Mouse (Mus musculus): ENCODE results near the gene Rab5if.
A peak's percentile ranks its signal among the peaks of the same experiment; 100 is the strongest.
"Not testable (repeated sequence)": the region's sequence is repeated elsewhere in the genome, so short reads cannot be mapped to it uniquely, and the experiment has no call there.

The Rab5if gene

DNA sequence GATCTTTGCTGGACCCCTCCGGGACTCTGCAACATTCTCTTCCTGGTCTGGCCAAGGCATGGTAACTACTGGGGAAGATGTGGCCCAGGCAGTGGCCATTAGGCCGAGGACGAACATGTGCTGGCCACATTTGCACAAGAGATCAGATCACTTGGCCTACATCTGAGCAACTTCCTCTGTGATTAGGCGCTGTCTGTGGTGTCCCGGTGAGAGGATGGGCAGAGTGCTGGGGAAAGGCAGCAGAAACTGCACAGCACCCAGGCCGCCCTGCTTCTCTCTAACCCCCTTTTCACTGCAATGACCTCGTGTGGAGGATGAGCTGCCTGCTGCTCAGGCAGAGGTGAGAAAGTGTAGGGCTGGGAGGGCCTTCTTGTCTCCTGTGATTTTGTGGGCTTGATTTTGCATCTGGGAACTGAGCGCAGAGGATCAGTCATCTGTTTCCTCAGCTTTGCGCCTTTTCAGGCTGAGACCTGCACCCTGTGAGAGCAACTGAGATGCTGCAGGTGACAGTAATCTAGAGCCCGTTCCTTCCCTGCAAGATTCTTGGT, 23.2 kb downstream of the Rab5if start:
- DNase-seq (ENCODE audit: extremely low spot score, low spot score) = no peak

GRCm38 (mm10) chr2:156887017-156887416, 24.1 kb downstream of the Rab5if start, which contains the start of gene Sla2:
TSS of gene Sla2 (minus strand) at chr2:156887192.
- no peak for DNase-seq (ENCODE audit: extremely low spot score, low spot score)

DNA sequence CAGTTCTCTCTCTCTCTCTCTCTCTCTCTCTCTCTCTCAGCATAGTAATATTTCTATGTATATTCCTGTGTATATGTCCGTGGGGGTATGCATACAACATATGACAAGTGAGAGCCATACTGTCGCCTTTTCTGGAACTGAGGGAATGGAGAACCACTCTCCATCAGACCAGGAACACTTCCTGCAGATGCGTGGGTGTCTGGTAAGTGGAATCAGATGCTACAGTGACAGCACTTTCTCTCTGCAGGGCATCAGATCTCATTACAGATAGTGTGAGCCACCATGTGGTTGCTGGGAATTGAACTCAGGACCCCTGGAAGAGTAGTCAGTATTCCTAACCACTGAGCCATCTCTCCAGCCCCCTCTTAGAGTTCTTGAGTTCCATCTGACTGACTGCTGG, 25.6 kb downstream of the Rab5if start:
- no peak for DNase-seq (ENCODE audit: extremely low spot score, low spot score)

DNA sequence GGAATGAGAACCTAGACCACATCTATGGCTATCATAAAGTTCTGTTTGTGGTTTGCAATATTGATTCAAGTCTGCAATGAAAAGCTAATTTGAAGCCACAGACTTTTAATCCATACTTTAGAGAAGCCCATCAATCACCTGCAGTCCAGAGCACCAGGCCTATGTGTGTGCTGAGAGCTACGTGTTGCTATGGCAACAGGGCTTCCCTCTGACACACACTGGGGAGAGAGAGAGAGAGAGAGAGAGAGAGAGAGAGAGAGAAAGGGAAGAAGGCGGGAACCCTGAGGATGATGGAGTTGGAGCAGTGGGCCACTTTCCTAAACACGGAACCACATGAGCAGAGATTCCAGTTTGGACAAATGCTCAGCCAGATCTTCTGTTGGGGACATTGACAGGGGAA, 29.3 kb downstream of the Rab5if start:
- no peak for DNase-seq (ENCODE audit: extremely low spot score, low spot score)

DNA sequence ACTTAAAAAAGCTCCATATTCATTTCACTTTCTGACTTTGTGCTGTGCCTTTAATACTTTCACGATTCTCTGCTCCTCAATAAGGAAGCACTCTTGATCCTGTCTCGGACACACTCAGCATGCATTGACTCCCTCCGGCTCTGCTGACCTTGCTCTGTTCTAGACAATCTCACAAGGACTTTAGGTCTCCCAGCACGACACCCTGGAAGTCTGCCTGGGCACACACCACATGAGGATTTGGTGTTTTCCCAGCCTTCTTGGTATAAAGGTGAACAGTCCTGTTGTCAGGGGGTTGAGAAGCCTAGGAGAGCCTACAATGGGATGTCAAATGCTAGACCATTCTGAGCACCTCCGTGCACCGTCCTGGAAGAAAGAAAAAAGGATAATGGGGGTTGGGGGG, 29.9 kb downstream of the Rab5if start:
- DNase-seq (ENCODE audit: extremely low spot score, low spot score) = no peak

- DNase-seq (ENCODE audit: extremely low spot score, low spot score) = no peak
These were observed 31.8 kb downstream of the Rab5if start for GRCm38 (mm10) chr2:156894496-156895265.

- no peak for DNase-seq (ENCODE audit: extremely low spot score, low spot score)
These were observed 33.5 kb downstream of the Rab5if start for GRCm38 (mm10) chr2:156896384-156896914.

- DNase-seq (ENCODE audit: extremely low spot score, low spot score) = no peak
These were observed 34.1 kb downstream of the Rab5if start for GRCm38 (mm10) chr2:156897034-156897433.

DNA sequence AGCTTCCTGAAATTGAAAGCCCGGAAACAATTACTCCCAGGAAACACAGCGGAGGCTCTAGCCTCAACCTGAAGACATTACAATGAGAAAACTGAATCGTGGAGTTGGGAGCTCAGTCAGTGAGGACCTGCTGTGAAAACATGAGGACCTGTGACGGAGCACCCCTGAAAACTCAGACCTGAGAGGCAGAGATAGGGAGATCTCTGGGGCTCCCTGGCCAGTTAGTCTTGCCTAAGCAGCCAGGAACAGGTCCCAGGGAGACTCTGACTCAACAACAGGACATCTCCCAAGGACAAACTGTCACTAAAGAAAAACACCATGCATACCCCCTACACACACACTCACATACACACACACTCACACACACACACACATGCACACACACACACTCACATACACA, 35.4 kb downstream of the Rab5if start:
- DNase-seq (ENCODE audit: extremely low spot score, low spot score) = no peak

GRCm38 (mm10) chr2:156899184-156899583, 36.3 kb downstream of the Rab5if start:
- no peak for DNase-seq (ENCODE audit: extremely low spot score, low spot score)

GRCm38 (mm10) chr2:156901344-156901743, 38.4 kb downstream of the Rab5if start:
- no peak for DNase-seq (ENCODE audit: extremely low spot score, low spot score)

GRCm38 (mm10) chr2:156901883-156902282, 39.0 kb downstream of the Rab5if start:
- no peak for DNase-seq (ENCODE audit: extremely low spot score, low spot score)

DNA sequence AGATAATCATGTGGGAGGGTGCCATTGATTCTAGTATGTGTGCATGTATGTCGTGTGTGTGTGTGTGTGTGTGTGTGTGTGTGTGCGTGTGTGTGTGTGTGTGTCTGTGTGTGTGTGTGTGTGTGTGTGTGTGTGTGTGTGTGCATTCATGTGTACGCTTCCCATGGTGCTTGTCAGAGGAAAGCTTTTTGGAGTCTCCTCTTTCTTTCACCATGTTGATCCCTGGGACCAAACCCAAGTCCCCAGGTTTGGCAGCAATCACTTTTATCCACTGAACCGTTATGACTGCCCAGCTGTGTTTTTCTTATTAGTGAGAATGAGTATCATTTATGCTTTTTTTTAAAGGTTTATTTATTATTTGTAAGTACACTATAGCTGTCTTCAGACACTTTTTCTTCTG, 39.5 kb downstream of the Rab5if start:
- not testable (repeated sequence) for DNase-seq (ENCODE audit: extremely low spot score, low spot score)

DNA sequence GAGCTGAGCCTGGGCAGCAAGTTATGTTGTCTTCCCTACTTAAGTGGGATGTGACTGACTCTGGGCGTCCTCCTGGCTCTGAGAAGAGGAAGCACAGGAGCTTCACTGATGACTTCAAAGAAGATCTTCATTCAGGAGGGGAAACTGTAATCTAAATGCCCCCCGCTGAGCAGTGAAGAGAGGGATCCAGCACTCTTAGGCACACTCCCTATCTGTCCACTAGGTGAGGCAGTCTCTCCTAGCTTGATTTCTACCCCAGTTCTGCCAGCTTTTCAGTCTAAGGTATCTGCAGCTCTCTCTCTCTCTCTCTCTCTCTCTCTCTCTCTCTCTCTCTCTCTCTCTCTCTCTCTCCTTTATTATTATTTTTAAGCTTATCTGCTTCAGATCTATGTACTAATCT, 40.4 kb downstream of the Rab5if start:
- DNase-seq (ENCODE audit: extremely low spot score, low spot score) = no peak

DNA sequence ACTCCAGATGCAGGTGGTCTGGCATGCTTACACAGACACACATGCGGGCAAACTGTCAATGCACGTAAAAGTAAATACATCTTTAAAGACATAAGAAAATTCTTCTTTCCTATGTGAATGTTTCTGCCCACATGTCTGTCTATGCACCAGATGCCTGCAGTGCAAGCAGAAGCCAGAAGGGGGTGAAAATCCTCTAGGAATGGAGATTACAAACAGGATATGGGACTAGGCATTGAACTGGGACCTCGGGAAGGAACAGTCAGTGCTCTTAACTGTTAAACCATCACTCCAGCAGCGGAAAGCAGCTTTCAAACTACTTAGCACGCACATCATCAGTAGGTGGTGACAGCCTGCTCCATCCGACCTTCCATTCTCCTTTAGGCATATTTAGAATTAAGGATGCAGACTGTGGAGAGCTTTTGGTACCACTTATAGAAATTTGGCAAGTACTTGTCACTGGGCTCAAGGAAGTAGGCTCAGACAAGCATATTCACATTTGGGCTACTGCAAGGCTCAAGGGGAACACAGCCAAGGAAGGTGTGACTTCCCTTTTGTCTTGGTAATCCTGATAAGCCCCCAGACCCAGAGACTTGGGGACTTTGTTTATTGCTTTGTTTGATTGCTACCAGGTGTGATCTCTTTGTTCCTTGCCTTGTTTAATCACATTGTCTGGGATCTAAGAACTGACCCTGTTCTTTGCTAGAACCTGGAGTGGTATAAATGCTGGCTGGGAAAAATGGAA, 42.2 kb downstream of the Rab5if start:
- peak; percentile 47 for DNase-seq (ENCODE audit: extremely low spot score, low spot score)

GRCm38 (mm10) chr2:156905931-156906330, 43.0 kb downstream of the Rab5if start:
- DNase-seq (ENCODE audit: extremely low spot score, low spot score) = not testable (repeated sequence)

GRCm38 (mm10) chr2:156913191-156913590, 50.3 kb downstream of the Rab5if start:
- DNase-seq (ENCODE audit: extremely low spot score, low spot score) = no peak

GRCm38 (mm10) chr2:156915559-156915958, 52.6 kb downstream of the Rab5if start:
- no peak for DNase-seq (ENCODE audit: extremely low spot score, low spot score)

DNA sequence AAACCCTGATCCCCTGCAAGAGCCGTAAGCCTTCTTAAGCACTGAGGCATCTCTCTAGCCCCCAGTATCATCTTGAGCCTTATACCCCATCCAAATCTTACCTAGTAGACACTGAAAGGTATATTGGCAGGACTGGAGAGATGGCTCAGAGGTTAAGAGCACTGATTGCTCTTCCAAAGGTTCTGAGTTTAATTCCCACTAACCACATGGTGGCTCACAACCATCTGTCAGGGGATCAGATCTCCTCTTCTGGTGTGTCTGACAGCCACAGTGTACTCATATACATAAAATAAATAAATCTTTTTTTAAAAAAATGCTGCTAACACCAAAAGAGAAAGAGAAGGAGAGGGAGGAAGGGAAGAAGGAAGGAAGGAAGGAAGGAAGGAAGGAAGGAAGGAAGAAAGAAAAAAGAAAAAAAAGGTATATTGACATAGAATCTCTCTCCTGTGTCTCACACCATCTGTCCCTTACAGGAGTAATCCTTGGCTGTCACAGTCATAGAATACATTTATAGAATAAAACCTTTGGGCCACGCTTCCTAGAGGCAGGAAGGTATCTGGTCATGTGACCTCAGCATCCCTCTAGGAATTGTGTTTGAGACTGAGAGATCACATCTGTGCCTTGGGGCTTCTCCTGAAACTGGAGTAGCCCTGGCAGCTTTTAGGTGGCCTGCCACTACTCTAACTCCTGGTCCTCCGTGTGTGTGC, 53.6 kb downstream of the Rab5if start:
- no peak for DNase-seq (ENCODE audit: extremely low spot score, low spot score)

- no peak for DNase-seq (ENCODE audit: extremely low spot score, low spot score)
These were observed 55.6 kb downstream of the Rab5if start for GRCm38 (mm10) chr2:156918562-156918961.

DNA sequence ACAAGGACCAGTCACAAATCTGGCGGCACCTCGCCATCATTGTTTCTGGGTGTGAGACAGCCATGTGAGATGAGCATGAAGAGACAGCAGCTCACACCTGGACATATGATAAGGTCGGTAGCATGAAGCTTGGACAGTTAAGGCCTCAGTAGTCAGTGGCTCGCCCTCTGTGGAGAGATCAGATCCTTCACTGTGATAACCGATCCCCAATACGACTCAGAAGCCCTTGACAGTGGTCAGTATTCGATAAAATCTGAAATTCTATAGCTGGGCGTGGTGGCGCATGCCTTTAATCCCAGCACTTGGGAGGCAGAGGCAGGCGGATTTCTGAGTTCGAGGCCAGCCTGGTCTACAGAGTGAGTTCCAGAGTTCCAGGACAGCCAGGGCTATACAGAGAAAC, 56.3 kb downstream of the Rab5if start:
- DNase-seq (ENCODE audit: extremely low spot score, low spot score) = not testable (repeated sequence)

DNA sequence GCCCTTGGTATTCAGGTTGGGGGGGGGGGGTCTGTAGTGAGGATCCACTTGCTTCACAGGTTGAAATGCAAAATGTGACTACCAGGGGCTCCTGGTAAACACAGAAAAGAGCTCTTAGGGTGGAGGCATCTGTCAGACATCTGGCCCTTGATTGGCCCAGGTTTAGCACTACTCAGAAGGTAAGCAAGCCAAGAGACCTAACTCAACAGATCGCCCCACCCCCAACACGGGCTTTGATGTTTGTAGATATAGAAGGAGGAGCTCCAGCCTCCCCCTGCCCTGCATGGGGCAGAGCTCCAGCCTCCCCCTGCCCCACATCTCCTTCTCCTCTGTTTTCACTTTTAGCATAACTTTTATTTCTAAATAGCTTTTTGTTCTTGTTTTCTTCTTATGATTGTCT, 56.9 kb downstream of the Rab5if start:
- no peak for DNase-seq (ENCODE audit: extremely low spot score, low spot score)
